Mouse (Mus musculus) olfactory bulb, adult 2 months (tissue): Measurements from ENCODE around the gene Fancc. TPM values are rescaled to one million over a fixed set of nuclear protein-coding genes. Genes with fewer than 3 reads are reported as not detected.
A peak's percentile ranks its signal among the peaks of the same experiment; 100 is the strongest.

Source experiments
- H3K27ac ChIP-seq: fragments of 200-500 bp; 2 replicates; pipeline ENCODE4 v1.5.1; 2012; ENCODE audit warnings: low read depth, low read length; ENCODE audit not compliant: insufficient read depth
- H3K4me1 ChIP-seq: fragments of 200-500 bp; 2 replicates; pipeline ENCODE4 v1.6.1; 2012; ENCODE audit warnings: low read length; ENCODE audit not compliant: control insufficient read depth, insufficient read depth
- H3K4me3 ChIP-seq: fragments of 200-500 bp; 2 replicates; pipeline ENCODE4 v1.5.1; 2012; ENCODE audit warnings: mild to moderate bottlenecking, low read depth, low read length, moderate library complexity; ENCODE audit not compliant: insufficient read depth
- CTCF ChIP-seq: fragments of 200-500 bp; IDR thresholded peaks from 2 replicates; pipeline ENCODE4 v1.5.1; 2012; ENCODE audit warnings: low read depth, mild to moderate bottlenecking, low read length, moderate library complexity; ENCODE audit not compliant: insufficient read depth
- POLR2A ChIP-seq: fragments of 200-500 bp; IDR thresholded peaks from 2 replicates; pipeline ENCODE4 v1.6.1; 2012; ENCODE audit warnings: mild to moderate bottlenecking, low read depth, low read length, moderate library complexity; ENCODE audit not compliant: insufficient read depth
- WGBS: fragments of 180-500 bp; shearing (Covaris S2); methylation state at CpG from one replicate; pipeline ENCODE4 v1.1.7; 2018; 5-methylcytosine and 5-hydroxymethylcytosine counted together
- polyA plus RNA-seq: library from polyadenylated mRNA; stranded (reverse); fragments of >200 nt; gene quantifications from 2 replicates; pipeline ENCODE4 v1.2.4, GENCODE M21; 2012; ENCODE audit warnings: low replicate concordance; ENCODE audit not compliant: missing spikeins, insufficient read depth, insufficient read length

Fancc gene
- polyA plus RNA-seq, 1 experiment: not detected

DNA sequence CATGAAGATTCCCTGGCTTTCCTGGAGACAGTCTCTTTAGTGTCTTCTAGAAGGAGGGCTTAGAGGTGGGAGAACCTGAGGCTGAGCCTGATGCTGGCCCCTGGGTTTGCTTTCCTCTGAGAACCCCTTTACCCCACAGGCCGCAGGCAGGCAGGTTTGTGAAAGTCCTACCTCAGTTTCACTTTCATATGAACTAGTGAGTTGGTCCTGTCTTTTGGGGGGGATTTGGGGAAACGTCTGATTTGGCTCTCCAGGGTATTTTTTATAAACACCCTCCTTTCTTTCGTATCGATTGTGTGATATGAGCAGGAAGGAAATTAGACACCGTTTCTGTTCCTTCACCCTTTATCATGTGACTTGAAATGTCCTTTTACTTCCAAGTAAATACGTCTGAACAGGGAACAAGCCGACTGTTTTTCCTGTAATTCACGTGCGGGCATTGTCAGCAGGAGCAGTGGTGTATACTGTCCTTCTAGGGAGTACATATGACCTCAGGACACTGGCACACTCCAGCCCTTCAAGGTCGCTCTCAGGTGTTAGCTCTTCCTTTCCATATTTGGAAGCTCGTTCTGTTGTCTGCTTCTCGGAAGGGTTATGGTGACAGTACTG, 250.6 kb downstream of the Fancc start:
- Histone ChIP-seq H3K27ac (peak overlapping the region; percentile 29; the same call in 1 of the 2 replicates), H3K4me1 (peaks cover 34% of the 10 kb centered on the region), H3K4me3 (no peak overlapping the region)
- TF ChIP-seq POLR2A: no peak
- no peak for TF ChIP-seq CTCF
- WGBS: 75% methylated on average over 12 of the region's 12 CpGs

DNA sequence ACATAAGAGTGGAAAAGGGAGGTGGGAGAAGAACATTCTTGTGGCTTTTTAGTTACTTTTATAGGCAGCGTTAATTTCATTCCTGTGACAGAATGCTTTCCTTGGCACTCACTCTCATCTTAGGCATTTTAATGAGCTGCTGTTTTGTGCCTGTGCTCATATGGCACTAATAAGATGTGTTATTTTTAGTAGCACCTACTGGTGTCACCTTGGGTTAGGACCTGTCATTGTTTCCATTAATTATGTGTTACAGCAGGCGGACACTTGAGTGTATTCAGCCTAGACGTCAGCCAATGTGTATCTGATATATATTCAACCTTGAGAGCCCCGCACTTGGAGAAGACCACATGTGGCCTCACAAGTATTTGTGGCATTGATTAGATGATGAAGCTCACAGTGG, 251.3 kb downstream of the Fancc start:
- Histone ChIP-seq H3K27ac (no peak overlapping the region), H3K4me1 (peaks cover 33% of the 10 kb centered on the region), H3K4me3 (no peak overlapping the region)
- WGBS: 67% methylated on average over 4 of the region's 4 CpGs
- TF ChIP-seq CTCF (no peak), POLR2A (no peak)

DNA sequence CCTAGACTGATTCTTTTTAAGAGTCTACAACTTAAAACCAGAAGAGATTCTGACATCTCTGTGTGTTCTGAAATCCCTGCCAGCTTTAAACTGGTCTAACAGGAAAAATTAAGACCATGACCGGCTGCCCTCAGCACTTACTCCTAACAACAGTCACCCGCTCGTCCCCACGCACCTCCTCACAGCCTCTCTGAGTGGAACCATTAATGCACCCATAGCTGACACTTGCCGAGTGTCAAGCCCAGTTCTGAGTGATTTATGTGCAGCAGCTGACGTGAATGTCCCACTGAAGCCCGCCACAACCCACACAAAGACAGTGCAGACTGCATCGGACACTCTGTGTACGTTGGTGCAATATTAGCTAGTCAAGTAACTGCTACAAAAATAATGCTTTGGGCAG, 251.9 kb downstream of the Fancc start:
- no peak overlapping the region; the same call in 1 of the 2 replicates for H3K27ac ChIP-seq
- no peak overlapping the region for H3K4me3 ChIP-seq
- 69% methylated on average over 9 of the region's 9 CpGs for whole genome bisulfite sequencing
- TF ChIP-seq CTCF (no peak), POLR2A (no peak)
- peaks cover 29% of the 10 kb centered on the region for H3K4me1 ChIP-seq

DNA sequence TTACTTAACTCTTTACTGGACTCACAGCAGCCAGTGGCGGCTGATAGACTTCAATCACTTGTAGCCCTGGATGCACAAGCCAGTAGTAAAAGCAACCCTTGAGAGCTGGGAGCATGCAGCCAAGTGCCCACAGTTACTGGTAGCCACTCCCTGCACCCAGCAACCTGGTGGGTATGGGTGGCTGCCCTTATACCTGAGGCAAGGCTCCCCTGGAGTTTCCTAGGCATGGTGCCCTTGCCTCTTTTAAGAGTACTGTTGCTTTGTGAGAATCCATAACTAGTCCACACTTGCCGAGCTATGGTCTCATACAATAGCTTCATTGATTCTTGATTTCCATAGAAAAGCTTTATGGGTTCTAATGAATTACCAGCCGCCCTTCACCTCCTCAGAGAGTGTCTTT, 252.7 kb downstream of the Fancc start:
- no peak overlapping the region for H3K4me3 ChIP-seq
- peaks cover 27% of the 10 kb centered on the region for H3K4me1 ChIP-seq
- WGBS: 80% methylated on average over 3 of the region's 3 CpGs
- no peak overlapping the region for H3K27ac ChIP-seq
- TF ChIP-seq CTCF: no peak
- no peak for TF ChIP-seq POLR2A

DNA sequence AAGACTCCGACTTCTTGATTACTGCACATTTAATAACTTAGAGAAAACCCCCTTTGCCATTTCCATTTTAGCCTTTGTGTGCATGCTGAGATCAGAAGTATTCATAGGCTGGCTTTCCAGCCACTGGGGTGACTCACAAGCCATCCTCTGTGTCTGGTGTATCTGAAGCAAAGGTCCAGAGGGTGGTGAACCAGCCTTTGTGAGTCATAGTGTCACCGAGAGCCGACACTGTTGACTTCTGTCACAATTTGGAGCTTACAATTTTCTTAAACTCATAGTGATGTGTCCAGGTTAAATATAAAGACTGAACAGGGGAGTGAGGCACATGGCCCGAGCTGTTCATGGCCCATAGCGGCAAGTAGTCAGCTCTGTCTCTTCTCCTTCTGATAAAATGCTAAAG, 253.5 kb downstream of the Fancc start:
- H3K4me1 ChIP-seq: peaks cover 24% of the 10 kb centered on the region
- peak overlapping the region; percentile 36; the same call in 1 of the 2 replicates for H3K27ac ChIP-seq
- 41% methylated on average over 5 of the region's 5 CpGs for WGBS
- no peak overlapping the region for H3K4me3 ChIP-seq
- TF ChIP-seq POLR2A (no peak), CTCF (no peak)

DNA sequence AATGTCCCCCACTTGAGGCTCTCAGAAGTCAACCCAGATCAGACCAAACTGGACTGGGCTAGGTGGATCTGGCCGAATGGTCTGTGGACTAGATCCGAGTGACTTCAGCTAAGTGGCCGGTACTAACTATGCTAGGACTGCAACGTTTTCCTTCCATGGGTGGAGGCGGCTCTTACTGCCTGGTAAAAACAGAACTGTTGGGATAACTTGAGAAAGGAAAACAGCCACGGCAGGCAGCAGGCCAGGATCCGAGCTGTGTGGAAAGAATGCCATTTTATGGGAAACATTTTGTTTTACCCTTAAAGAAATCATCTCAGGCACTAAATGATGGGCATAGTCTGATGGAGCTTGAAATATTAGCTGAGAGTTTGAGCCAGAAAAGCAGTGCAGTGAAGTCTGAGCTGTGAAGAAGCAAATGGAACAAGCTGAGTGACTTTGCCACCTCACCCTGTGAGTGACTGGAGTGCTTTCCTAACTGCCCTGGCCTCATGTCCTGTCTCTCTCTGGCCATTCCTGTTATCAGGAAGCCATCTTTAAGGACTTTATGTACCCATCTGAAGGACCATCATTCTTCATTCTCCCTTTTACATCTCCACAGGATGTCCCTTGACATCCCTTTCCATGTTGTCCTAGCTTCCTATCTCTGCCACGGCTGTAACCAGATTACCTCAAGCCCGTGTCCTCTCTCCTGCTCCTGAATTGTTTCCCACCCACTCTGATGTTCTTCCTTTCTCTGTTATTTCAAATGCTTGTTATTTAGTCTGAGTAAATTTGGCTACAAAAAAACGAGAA, 254.5 kb downstream of the Fancc start:
- Histone ChIP-seq H3K27ac (peak overlapping the region; percentile 53), H3K4me3 (peak overlapping the region; percentile 38), H3K4me1 (peaks cover 19% of the 10 kb centered on the region)
- TF ChIP-seq POLR2A (no peak), CTCF (no peak)
- WGBS: 44% methylated on average over 10 of the region's 10 CpGs

DNA sequence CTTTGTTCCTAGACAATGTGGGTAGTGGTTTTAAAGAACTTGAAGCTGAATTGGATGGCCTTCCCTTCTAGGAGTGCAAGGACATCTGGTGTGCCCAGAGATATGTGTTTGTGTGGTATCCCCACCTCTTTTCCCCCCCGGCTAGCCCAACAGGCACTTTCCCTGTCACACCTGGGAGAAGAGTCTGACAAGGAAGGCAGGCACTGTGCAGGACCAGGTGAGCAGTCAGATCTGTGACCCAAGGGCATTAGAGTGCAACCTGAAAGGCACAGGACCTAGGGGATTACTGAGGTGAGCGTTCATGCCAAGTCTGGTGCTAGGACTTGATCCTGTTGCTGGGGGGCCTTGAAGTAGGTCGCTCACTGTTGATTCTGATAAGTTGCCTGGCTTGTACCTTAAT, 255.4 kb downstream of the Fancc start:
- H3K4me3 ChIP-seq: peak overlapping the region; percentile 28; the same call in 1 of the 2 replicates
- no peak for TF ChIP-seq CTCF
- TF ChIP-seq POLR2A: no peak
- WGBS: 88% methylated on average over 3 of the region's 3 CpGs
- peak overlapping the region; percentile 6; the same call in 1 of the 2 replicates for H3K27ac ChIP-seq
- H3K4me1 ChIP-seq: peaks cover 17% of the 10 kb centered on the region

DNA sequence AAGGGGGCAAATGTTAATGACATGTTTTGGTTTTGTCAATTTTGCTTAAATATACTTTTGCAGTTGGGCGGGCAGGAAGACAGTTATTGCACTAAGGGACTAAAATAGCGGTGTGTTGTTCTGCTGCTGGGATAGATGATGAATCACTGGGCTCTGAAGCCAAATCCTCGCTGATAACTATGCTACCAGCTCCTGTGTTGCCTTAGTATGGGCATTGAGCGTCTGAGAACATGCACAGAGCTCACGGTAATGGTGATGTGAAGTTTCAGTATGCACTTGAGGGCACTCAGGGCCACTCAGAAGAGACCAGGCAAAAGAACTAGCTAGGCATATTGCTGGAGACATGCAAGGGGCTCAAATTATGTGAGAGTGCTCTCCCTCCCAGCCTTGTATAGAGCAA, 256.2 kb downstream of the Fancc start:
- Histone ChIP-seq H3K4me3 (peak overlapping the region; percentile 41), H3K27ac (peak overlapping the region; percentile 98), H3K4me1 (peaks cover 15% of the 10 kb centered on the region)
- TF ChIP-seq CTCF (no peak), POLR2A (no peak)
- WGBS: 16% methylated on average over 5 of the region's 5 CpGs

DNA sequence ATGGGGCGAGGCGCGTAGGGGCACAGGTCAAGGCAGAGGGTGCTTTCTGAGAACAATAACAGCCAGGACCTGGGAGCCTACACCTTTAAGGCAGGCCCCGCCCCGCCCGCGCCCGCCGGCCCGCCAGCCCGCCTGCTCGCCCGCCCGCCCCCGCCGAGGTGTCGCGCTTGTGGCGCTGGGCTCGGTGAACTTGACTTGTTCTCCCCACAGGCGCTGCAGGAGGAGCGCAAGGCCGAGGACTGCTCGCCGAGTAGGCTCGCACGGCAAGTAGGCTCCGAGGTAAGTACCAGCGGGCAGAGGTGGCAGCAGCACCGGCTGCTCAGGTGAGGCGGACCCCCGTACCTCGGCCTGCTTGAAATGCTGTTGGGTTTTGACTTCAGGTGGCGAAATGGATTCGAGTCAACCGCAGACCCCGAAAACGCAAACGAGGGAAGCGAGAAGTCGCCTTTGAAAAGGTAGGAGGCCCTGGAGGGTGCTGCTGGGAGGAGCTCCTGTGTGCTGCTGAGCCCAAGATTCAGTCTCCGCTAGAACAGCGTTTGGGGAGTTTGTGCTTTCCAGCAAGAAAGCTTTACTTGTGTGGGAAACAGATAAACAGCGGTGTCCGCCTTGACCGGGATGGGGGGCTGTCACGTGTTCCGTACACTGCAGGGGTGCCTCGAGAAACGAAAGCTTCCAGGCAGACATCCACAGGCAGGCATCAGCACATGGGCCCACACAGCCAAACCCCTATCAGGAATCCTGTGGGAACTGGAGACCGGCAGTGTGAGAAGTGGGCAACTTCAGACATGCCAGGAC, 257.0 kb downstream of the Fancc start:
- H3K27ac ChIP-seq: peak overlapping the region; percentile 98
- H3K4me1 ChIP-seq: peaks cover 12% of the 10 kb centered on the region
- TF ChIP-seq CTCF (no peak), POLR2A (peak; percentile 77; the same call in 1 of the 2 replicates)
- under 1% methylated on average over 51 of the region's 51 CpGs for WGBS
- peak overlapping the region; percentile 96 for H3K4me3 ChIP-seq
